Mouse (Mus musculus): ENCODE results near the gene Adamts8. TPM values are rescaled to one million over a fixed set of nuclear protein-coding genes. Genes with fewer than 3 reads are reported as not detected.

The Adamts8 gene
- polyA plus RNA-seq, 1 experiment from 2014 or later = 10.7 TPM

DNA sequence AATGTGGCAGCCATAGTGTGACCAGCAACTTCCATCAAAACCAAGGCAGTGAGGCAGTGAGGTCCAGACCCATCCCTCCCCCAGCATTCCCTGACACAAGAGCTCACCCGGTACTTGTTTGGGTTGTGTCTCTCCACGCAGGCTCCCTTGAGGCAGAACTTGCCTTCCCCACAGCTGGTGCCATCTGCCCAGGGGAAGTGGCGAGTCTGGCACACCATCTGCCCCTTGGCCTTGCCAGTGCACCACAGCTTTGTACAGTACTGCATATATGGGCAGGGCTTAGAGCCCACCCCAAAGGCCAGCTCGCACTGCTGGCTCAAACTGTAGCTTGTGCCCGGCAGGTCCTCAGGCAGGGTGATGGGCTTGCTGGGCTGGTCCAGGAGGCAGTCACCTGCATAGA is 31.9 kb upstream of the Adamts8 start:
- H3K27ac ChIP-seq (ENCODE audit: low read length) = no peak overlapping the region
- 86% methylated on average over 5 of the region's 5 CpGs for WGBS
- no peaks in the 10 kb centered on the region for H3K27me3 ChIP-seq (replicated peaks; ENCODE audit: insufficient read depth, low read length)
- no peak overlapping the region for H3K9ac ChIP-seq (replicated peaks; ENCODE audit: low read depth)
- TF ChIP-seq CTCF (IDR thresholded peaks at IDR 0.05) (no peak), EP300 (IDR thresholded peaks at IDR 0.05) (no peak)
- H3K4me2 ChIP-seq (replicated peaks; ENCODE audit: low read depth, low read length) = no peak overlapping the region
- no peak for ATAC-seq
- DNase-seq (ENCODE audit: low spot score) = no peak
- no peak overlapping the region for H3K4me3 ChIP-seq (ENCODE audit: low read depth, low read length)
- no peaks in the 10 kb centered on the region for H3K4me1 ChIP-seq (ENCODE audit: insufficient read depth, low read depth, low read length)
- H3K9me3 ChIP-seq (ENCODE audit: low read length) = no peaks in the 10 kb centered on the region
- no peaks in the 10 kb centered on the region for H3K36me3 ChIP-seq (ENCODE audit: insufficient read depth, low read length)

DNA sequence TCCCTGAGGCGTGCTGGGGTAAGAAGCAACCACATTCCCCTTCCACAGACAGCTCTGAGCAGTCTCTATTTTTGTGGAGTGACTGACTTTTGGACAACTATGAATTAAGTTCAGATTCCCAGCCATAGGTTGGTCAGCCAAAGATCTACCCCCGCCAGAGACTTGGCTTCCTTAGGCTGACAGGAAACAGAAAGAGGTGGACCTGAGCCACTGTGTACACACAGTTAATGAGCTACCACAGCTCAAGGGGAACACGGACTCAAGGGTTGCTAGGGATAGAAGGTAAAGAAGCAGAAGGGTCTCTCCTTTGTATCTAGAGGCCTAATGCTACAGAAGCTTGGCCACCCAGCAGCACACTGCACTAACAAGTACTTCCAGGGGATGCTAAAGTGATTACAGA is 30.2 kb upstream of the Adamts8 start:
- WGBS = 43% methylated on average over 3 of the region's 3 CpGs
- H3K27ac ChIP-seq (ENCODE audit: low read length) = no peak overlapping the region
- H3K4me2 ChIP-seq (replicated peaks; ENCODE audit: low read depth, low read length) = no peak overlapping the region
- H3K9me3 ChIP-seq (ENCODE audit: low read length) = no peaks in the 10 kb centered on the region
- DNase-seq (ENCODE audit: low spot score) = peak; percentile 12
- no peaks in the 10 kb centered on the region for H3K4me1 ChIP-seq (ENCODE audit: insufficient read depth, low read depth, low read length)
- no peak overlapping the region for H3K4me3 ChIP-seq (ENCODE audit: low read depth, low read length)
- no peaks in the 10 kb centered on the region for H3K27me3 ChIP-seq (replicated peaks; ENCODE audit: insufficient read depth, low read length)
- TF ChIP-seq EP300 (IDR thresholded peaks at IDR 0.05) = no peak
- TF ChIP-seq CTCF (IDR thresholded peaks at IDR 0.05) = no peak
- no peak for ATAC-seq
- no peak overlapping the region for H3K9ac ChIP-seq (replicated peaks; ENCODE audit: low read depth)
- H3K36me3 ChIP-seq (ENCODE audit: insufficient read depth, low read length) = no peaks in the 10 kb centered on the region

DNA sequence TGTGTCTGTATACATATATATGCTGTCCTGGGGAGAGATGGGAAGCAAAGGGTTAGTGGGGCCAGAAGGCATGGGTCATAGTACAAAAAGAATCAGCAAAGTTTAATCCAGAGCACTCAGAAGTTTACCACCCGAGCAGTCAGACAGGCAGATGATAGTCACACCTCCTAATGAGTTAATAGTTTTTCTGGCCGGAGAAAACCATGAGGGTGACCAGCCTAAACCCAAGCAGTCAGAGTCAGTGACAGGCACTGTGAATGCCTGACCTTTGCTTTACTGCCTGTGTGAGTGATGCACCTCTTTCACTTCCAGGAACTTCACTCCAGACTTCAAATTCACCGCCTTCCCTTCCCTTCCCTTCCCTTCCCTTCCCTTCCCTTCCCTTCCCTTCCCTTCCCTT is 28.9 kb upstream of the Adamts8 start:
- TF ChIP-seq CTCF (IDR thresholded peaks at IDR 0.05) = no peak
- no peak overlapping the region for H3K27ac ChIP-seq (ENCODE audit: low read length)

DNA sequence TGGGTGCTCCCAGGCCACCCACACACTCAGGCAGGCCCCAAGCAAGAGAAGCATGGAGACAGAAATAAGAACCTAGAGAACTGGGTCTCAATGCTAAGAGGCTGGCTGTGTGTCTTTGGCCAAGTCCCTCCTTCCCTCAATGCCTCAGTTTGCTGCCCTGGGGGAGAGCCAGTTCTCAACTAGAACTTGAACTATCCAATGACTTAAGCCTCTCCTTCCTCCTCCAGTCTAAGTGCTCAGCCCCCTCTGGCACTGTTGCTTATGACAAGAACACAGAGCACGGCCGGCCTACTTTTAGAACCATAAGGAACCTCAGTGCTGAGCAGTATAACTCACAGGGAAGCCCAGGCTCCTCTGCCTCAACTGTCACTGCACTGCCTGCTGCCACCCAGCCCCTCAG is 28.1 kb upstream of the Adamts8 start:
- no peaks in the 10 kb centered on the region for H3K36me3 ChIP-seq (ENCODE audit: insufficient read depth, low read length)
- H3K4me2 ChIP-seq (replicated peaks; ENCODE audit: low read depth, low read length) = no peak overlapping the region
- H3K9ac ChIP-seq (replicated peaks; ENCODE audit: low read depth) = no peak overlapping the region
- no peak overlapping the region for H3K27ac ChIP-seq (ENCODE audit: low read length)
- no peak overlapping the region for H3K4me3 ChIP-seq (ENCODE audit: low read depth, low read length)
- WGBS = 68% methylated on average over 2 of the region's 2 CpGs
- DNase-seq (ENCODE audit: low spot score) (peak; percentile 26), ATAC-seq (0 out of 2 replicates have a peak, but pooled peaks have one; percentile 3)
- TF ChIP-seq EP300 (IDR thresholded peaks at IDR 0.05) = no peak
- TF ChIP-seq CTCF (IDR thresholded peaks at IDR 0.05) = no peak
- H3K4me1 ChIP-seq (ENCODE audit: insufficient read depth, low read depth, low read length) = no peaks in the 10 kb centered on the region
- 0 out of 2 replicates have a peak, but pooled peaks cover 4% of the 10 kb centered on the region for H3K27me3 ChIP-seq (replicated peaks; ENCODE audit: insufficient read depth, low read length)
- no peaks in the 10 kb centered on the region for H3K9me3 ChIP-seq (ENCODE audit: low read length)

More for the DNA sequence above, 28.9 kb upstream of the Adamts8 start:
- Histone ChIP-seq H3K9me3 (ENCODE audit: low read length) (no peaks in the 10 kb centered on the region), H3K4me3 (ENCODE audit: low read depth, low read length) (no peak overlapping the region), H3K4me2 (replicated peaks; ENCODE audit: low read depth, low read length) (no peak overlapping the region), H3K36me3 (ENCODE audit: insufficient read depth, low read length) (no peaks in the 10 kb centered on the region), H3K4me1 (ENCODE audit: insufficient read depth, low read depth, low read length) (no peaks in the 10 kb centered on the region), H3K9ac (replicated peaks; ENCODE audit: low read depth) (no peak overlapping the region), H3K27me3 (replicated peaks; ENCODE audit: insufficient read depth, low read length) (no peaks in the 10 kb centered on the region)
- no peak for DNase-seq (ENCODE audit: low spot score)
- 73% methylated on average over 3 of the region's 3 CpGs for WGBS
- ATAC-seq = no peak

DNA sequence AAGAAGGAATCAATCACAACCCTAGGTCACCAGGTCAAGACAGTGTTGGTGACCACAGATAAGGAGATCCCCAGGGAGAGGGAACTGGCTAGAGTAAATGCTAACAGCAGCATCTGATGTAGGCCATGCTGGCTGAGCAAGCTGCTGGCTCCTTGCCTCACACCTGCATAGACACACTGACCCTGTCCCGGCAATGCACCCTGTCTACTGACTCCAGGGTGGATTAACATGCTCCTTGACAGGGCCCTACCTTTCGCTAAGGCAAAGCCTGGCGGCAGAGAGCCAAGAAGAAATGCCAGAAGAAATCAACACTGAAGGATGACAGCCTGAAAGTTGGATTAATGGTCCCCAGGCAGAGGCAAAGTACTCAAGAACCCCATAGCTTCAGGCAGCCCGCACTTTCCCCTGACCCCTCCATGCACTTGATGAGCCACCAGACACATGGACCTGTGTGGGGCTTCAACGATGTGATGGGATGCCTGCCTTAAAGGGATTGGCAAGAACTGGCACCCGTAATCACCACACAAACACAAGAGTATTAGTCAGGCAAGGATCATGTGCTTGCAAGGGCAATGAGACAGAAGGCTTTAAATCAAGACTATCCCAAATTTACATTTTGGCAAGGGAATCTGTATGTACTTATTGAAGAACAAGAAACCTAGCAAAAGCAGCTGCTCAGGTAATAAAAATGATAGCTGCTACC is 25.9 kb upstream of the Adamts8 start:
- TF ChIP-seq CTCF (IDR thresholded peaks at IDR 0.05) = no peak
- TF ChIP-seq EP300 (IDR thresholded peaks at IDR 0.05) = no peak
- no peak for DNase-seq (ENCODE audit: low spot score)
- H3K9ac ChIP-seq (replicated peaks; ENCODE audit: low read depth) = no peak overlapping the region
- H3K36me3 ChIP-seq (ENCODE audit: insufficient read depth, low read length) = no peaks in the 10 kb centered on the region
- WGBS = 71% methylated on average over 6 of the region's 6 CpGs
- H3K4me2 ChIP-seq (replicated peaks; ENCODE audit: low read depth, low read length) = no peak overlapping the region
- H3K4me3 ChIP-seq (ENCODE audit: low read depth, low read length) = no peak overlapping the region
- no peaks in the 10 kb centered on the region for H3K9me3 ChIP-seq (ENCODE audit: low read length)
- no peaks in the 10 kb centered on the region for H3K4me1 ChIP-seq (ENCODE audit: insufficient read depth, low read depth, low read length)
- no peak for ATAC-seq
- 0 out of 2 replicates have a peak, but pooled peaks cover 13% of the 10 kb centered on the region for H3K27me3 ChIP-seq (replicated peaks; ENCODE audit: insufficient read depth, low read length)
- H3K27ac ChIP-seq (ENCODE audit: low read length) = no peak overlapping the region

DNA sequence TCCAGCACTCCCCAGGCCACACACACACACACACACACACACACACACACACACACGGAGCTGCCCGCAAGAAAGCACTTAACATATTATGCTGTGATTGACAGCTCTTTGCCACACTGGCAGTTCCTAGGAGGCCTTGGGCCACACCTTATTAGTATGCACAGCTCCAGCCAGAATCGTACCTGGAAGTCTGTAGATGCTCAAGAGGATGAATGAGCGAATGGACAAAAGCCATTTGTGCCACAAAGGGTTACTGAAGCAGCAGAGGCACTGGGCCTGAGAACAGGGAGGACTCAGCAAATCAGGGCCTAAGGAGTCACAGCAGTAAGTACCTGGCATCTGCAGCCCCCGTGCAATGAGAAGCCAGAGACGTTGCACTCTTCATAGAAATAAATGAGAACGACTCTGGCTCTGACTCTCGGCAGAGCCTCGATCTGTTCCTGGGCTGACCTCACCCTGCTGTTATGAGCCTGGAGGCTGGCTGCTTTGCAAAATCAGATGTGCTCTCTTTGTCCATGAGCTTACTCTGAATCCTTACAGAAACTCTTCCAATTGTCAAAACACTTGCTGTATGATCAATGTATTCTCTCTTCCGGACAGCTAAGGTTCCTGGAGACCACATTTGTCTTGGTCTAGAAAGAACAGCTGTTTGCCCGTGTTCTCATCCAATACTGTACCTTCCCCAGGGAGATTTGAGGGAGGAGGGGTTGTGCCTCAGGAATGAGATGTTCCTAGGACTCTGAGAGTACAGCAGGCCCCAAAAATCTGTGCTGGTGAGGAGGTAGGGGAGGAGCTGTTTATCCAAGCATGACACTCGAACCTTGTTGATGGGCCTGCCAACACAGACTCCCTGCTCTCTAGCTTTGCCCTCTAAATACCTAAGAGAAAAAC is 23.7 kb upstream of the Adamts8 start:
- Histone ChIP-seq H3K9me3 (ENCODE audit: low read length) (no peaks in the 10 kb centered on the region), H3K36me3 (ENCODE audit: insufficient read depth, low read length) (no peaks in the 10 kb centered on the region), H3K4me3 (ENCODE audit: low read depth, low read length) (peak overlapping the region; percentile 8), H3K27ac (ENCODE audit: low read length) (no peak overlapping the region), H3K4me1 (ENCODE audit: insufficient read depth, low read depth, low read length) (no peaks in the 10 kb centered on the region), H3K27me3 (replicated peaks; ENCODE audit: insufficient read depth, low read length) (peaks cover 22% of the 10 kb centered on the region; the same call in 1 of the 2 replicates), H3K9ac (replicated peaks; ENCODE audit: low read depth) (no peak overlapping the region), H3K4me2 (replicated peaks; ENCODE audit: low read depth, low read length) (peak overlapping the region; percentile 61)
- DNase-seq (ENCODE audit: low spot score) (peak; percentile 29), ATAC-seq (no peak)
- WGBS = 39% methylated on average over 12 of the region's 12 CpGs
- TF ChIP-seq EP300 (IDR thresholded peaks at IDR 0.05) (no peak), CTCF (IDR thresholded peaks at IDR 0.05) (no peak)
